Mouse (Mus musculus): Measurements from ENCODE around the gene Zfp36l2. TPM values are rescaled to one million over a fixed set of nuclear protein-coding genes. Genes with fewer than 3 reads are reported as not detected.
A peak's percentile ranks its signal among the peaks of the same experiment; 100 is the strongest.

Zfp36l2 gene
- polyA plus RNA-seq, 1 experiment from 2014 or later, result 21.3 TPM

GRCm38 (mm10) chr17:84217696-84218095 is 29.9 kb upstream of the Zfp36l2 start:
- H3K27me3 ChIP-seq, result no peaks in the 10 kb centered on the region
- H3K36me3 ChIP-seq, result peaks cover 53% of the 10 kb centered on the region
- H3K4me3 ChIP-seq, result no peak overlapping the region
- H3K9me3 ChIP-seq, result no peaks in the 10 kb centered on the region
- no peak overlapping the region for H3K4me2 ChIP-seq
- H3K27ac ChIP-seq, result no peak overlapping the region
- no peak overlapping the region for H3K9ac ChIP-seq
- no peaks in the 10 kb centered on the region for H3K4me1 ChIP-seq
- WGBS, result 79% methylated on average over 3 of the region's 3 CpGs
- ATAC-seq (ENCODE audit: insufficient number of reproducible peaks, insufficient read depth, low FRiP score, low TSS enrichment, low read depth), result no peak

GRCm38 (mm10) chr17:84215264-84215960 is 27.7 kb upstream of the Zfp36l2 start:
- H3K9me3 ChIP-seq, result no peaks in the 10 kb centered on the region
- no peak for ATAC-seq (ENCODE audit: insufficient number of reproducible peaks, insufficient read depth, low FRiP score, low TSS enrichment, low read depth)
- H3K4me1 ChIP-seq, result no peaks in the 10 kb centered on the region
- no peak overlapping the region for H3K4me3 ChIP-seq
- peaks cover 38% of the 10 kb centered on the region for H3K36me3 ChIP-seq
- H3K4me2 ChIP-seq, result no peak overlapping the region
- no peaks in the 10 kb centered on the region for H3K27me3 ChIP-seq
- no peak overlapping the region for H3K9ac ChIP-seq
- H3K27ac ChIP-seq, result no peak overlapping the region
- WGBS, result 91% methylated on average over 6 of the region's 6 CpGs

GRCm38 (mm10) chr17:84213464-84213863 is 25.7 kb upstream of the Zfp36l2 start:
- Histone ChIP-seq H3K4me1 (no peaks in the 10 kb centered on the region), H3K36me3 (peaks cover 25% of the 10 kb centered on the region), H3K4me3 (no peak overlapping the region), H3K9me3 (no peaks in the 10 kb centered on the region), H3K4me2 (no peak overlapping the region), H3K9ac (no peak overlapping the region), H3K27ac (no peak overlapping the region), H3K27me3 (no peaks in the 10 kb centered on the region)
- ATAC-seq (ENCODE audit: insufficient number of reproducible peaks, insufficient read depth, low FRiP score, low TSS enrichment, low read depth), result no peak
- 81% methylated on average over 3 of the region's 3 CpGs for WGBS

DNA sequence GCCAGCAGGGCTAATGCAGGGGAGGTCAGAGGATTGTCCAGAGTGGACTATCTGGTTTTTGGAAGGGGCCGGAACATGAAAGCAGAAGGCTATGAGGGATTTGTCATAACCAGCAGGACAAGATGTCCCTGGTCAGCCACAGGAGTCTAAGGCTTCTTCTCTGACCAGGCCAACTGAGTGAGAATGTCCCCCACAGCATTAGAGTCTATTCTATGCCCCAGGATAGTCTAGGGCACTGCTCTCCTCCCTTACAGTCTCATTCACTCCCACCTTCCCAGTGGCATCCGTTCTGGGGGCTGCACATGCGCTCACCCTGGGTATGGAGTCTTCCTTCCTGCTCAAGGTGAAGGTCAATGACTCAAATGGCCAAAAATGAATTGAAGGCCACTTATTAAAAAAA is 19.9 kb upstream of the Zfp36l2 start:
- H3K4me2 ChIP-seq, result no peak overlapping the region
- WGBS, result 91% methylated on average over 3 of the region's 3 CpGs
- no peaks in the 10 kb centered on the region for H3K9me3 ChIP-seq
- no peak overlapping the region for H3K9ac ChIP-seq
- H3K27me3 ChIP-seq, result no peaks in the 10 kb centered on the region
- no peak overlapping the region for H3K27ac ChIP-seq
- H3K4me3 ChIP-seq, result no peak overlapping the region
- peaks cover 18% of the 10 kb centered on the region for H3K36me3 ChIP-seq
- H3K4me1 ChIP-seq, result peaks cover 29% of the 10 kb centered on the region
- ATAC-seq (ENCODE audit: insufficient number of reproducible peaks, insufficient read depth, low FRiP score, low TSS enrichment, low read depth), result no peak

DNA sequence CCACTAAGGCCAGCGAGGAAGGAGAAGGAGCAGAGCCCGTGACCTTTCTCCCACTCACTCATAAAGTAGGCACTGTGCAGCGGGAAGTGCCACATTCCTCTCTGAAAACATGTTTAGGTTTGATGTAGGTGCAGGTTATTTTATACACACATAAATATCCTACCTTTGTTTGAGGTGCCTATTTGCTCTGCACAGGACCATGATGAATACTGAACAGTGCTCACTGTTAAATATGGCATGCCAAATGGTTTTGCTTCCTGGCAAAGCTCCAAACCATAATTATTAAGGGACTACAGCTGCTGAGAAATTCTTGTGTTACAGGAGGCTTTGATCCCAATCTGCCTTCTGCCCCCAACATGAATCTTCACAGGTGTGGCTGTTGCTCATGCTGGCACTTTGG is 18.5 kb upstream of the Zfp36l2 start:
- Histone ChIP-seq H3K36me3 (peaks cover 18% of the 10 kb centered on the region), H3K4me3 (no peak overlapping the region), H3K4me2 (no peak overlapping the region), H3K9ac (no peak overlapping the region), H3K27me3 (no peaks in the 10 kb centered on the region), H3K9me3 (no peaks in the 10 kb centered on the region), H3K4me1 (peaks cover 29% of the 10 kb centered on the region), H3K27ac (peak overlapping the region; percentile 68)
- no peak for ATAC-seq (ENCODE audit: insufficient number of reproducible peaks, insufficient read depth, low FRiP score, low TSS enrichment, low read depth)
- WGBS, result 82% methylated on average over 3 of the region's 3 CpGs

GRCm38 (mm10) chr17:84204962-84205361 is 17.2 kb upstream of the Zfp36l2 start:
- H3K9me3 ChIP-seq, result no peaks in the 10 kb centered on the region
- H3K4me1 ChIP-seq, result peaks cover 29% of the 10 kb centered on the region
- no peaks in the 10 kb centered on the region for H3K27me3 ChIP-seq
- WGBS, result 62% methylated on average over 5 of the region's 5 CpGs
- H3K4me3 ChIP-seq, result no peak overlapping the region
- no peak overlapping the region for H3K9ac ChIP-seq
- H3K27ac ChIP-seq, result 0 out of 2 replicates have a peak overlapping the region, but pooled peaks have one; percentile 7
- H3K4me2 ChIP-seq, result no peak overlapping the region
- ATAC-seq (ENCODE audit: insufficient number of reproducible peaks, insufficient read depth, low FRiP score, low TSS enrichment, low read depth), result no peak
- peaks cover 11% of the 10 kb centered on the region for H3K36me3 ChIP-seq

DNA sequence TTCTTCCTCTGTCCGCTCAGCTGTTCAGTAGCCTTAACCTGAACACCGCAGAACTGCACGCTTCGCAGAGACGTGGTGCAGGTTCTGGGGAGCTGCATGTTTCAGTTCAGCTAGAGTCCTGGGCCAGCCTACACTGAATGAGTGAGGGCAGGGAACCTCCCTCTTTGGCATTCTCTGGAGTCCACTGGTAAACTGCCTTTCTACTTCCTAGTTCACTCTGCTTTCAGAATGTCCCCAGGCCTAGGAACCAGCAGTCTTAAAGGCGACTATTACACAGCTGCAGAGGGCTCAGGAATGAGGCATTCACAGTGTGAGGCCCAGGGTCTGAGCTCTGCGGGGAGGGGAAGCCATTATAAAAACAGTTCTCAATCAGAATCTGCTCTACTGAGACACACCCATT is 15.6 kb upstream of the Zfp36l2 start:
- Histone ChIP-seq H3K36me3 (peaks cover 14% of the 10 kb centered on the region), H3K27me3 (no peaks in the 10 kb centered on the region), H3K9me3 (no peaks in the 10 kb centered on the region), H3K4me3 (no peak overlapping the region), H3K9ac (no peak overlapping the region), H3K27ac (peak overlapping the region; percentile 48), H3K4me1 (peaks cover 29% of the 10 kb centered on the region), H3K4me2 (no peak overlapping the region)
- ATAC-seq (ENCODE audit: insufficient number of reproducible peaks, insufficient read depth, low FRiP score, low TSS enrichment, low read depth), result no peak
- WGBS, result 63% methylated on average over 7 of the region's 7 CpGs

DNA sequence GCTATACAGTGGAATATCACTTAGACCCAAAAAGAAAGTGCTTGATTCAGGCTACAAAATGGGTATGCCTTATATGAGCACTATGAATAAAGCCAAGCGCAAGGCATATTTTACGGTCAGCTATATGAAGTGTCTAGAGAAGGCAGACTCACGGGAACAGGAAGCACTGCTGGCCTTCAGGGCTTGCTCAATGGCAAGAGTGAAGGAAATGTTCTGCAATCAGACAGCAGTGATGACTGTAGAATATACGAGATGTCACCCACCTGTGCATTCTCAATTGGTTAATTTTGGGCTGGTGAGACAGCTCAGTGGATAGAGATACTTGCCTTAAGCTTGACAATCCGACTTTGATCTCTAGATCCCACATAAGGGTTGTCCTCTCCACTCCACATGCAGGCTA is 13.4 kb upstream of the Zfp36l2 start:
- no peak overlapping the region for H3K27ac ChIP-seq
- H3K36me3 ChIP-seq, result peaks cover 11% of the 10 kb centered on the region
- no peak overlapping the region for H3K9ac ChIP-seq
- H3K4me3 ChIP-seq, result no peak overlapping the region
- ATAC-seq (ENCODE audit: insufficient number of reproducible peaks, insufficient read depth, low FRiP score, low TSS enrichment, low read depth), result no peak
- 93% methylated on average over 5 of the region's 5 CpGs for WGBS
- no peak overlapping the region for H3K4me2 ChIP-seq
- H3K27me3 ChIP-seq, result no peaks in the 10 kb centered on the region
- peaks cover 30% of the 10 kb centered on the region for H3K4me1 ChIP-seq
- no peaks in the 10 kb centered on the region for H3K9me3 ChIP-seq

DNA sequence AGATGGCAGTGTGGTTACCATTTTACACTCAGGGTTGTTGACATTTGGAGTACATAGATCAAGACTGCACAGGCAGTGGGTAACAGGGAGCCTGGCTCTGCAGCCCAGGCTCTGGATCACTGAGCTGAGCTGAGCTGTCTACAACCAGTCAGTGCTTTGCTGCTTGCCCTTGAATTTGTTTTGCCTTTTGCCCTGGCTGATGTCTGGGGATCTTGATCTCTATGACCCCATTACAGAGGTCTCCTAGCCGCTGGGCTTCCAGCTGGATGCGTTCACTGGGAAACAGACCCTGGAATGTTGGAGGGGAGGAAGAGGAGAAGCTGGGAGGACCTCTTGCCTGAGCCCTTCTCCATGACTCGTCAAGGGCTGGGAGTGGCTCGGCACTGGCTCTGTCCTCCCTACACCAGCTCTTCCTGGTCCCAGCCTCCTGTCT is 10.2 kb upstream of the Zfp36l2 start:
- H3K4me2 ChIP-seq, result no peak overlapping the region
- peaks cover 20% of the 10 kb centered on the region for H3K4me1 ChIP-seq
- no peak overlapping the region for H3K9ac ChIP-seq
- ATAC-seq (ENCODE audit: insufficient number of reproducible peaks, insufficient read depth, low FRiP score, low TSS enrichment, low read depth), result no peak
- peaks cover 8% of the 10 kb centered on the region; the same call in 1 of the 2 replicates for H3K36me3 ChIP-seq
- H3K9me3 ChIP-seq, result no peaks in the 10 kb centered on the region
- no peak overlapping the region for H3K27ac ChIP-seq
- H3K27me3 ChIP-seq, result no peaks in the 10 kb centered on the region
- 28% methylated on average over 4 of the region's 4 CpGs for WGBS
- no peak overlapping the region for H3K4me3 ChIP-seq

- H3K4me2 ChIP-seq, result no peak overlapping the region
- no peak overlapping the region for H3K9ac ChIP-seq
- no peaks in the 10 kb centered on the region for H3K9me3 ChIP-seq
- H3K36me3 ChIP-seq, result peaks cover 20% of the 10 kb centered on the region
- H3K4me1 ChIP-seq, result peaks cover 18% of the 10 kb centered on the region
- no peak overlapping the region for H3K4me3 ChIP-seq
- H3K27me3 ChIP-seq, result no peaks in the 10 kb centered on the region
- no peak overlapping the region for H3K27ac ChIP-seq
- no peak for ATAC-seq (ENCODE audit: insufficient number of reproducible peaks, insufficient read depth, low FRiP score, low TSS enrichment, low read depth)
Measured at GRCm38 (mm10) chr17:84196329-84196728, 8.6 kb upstream of the Zfp36l2 start.

- no peak overlapping the region for H3K4me2 ChIP-seq
- peaks cover 22% of the 10 kb centered on the region for H3K4me1 ChIP-seq
- H3K9ac ChIP-seq, result no peak overlapping the region
- 78% methylated on average over 3 of the region's 3 CpGs for WGBS
- ATAC-seq (ENCODE audit: insufficient number of reproducible peaks, insufficient read depth, low FRiP score, low TSS enrichment, low read depth), result no peak
- no peak overlapping the region for H3K4me3 ChIP-seq
- H3K27me3 ChIP-seq, result no peaks in the 10 kb centered on the region
- H3K36me3 ChIP-seq, result peaks cover 20% of the 10 kb centered on the region
- H3K27ac ChIP-seq, result no peak overlapping the region
- no peaks in the 10 kb centered on the region for H3K9me3 ChIP-seq
Measured at GRCm38 (mm10) chr17:84195835-84196234, 8.1 kb upstream of the Zfp36l2 start.

- Histone ChIP-seq H3K27me3 (no peaks in the 10 kb centered on the region), H3K4me3 (no peak overlapping the region), H3K4me2 (no peak overlapping the region), H3K4me1 (peaks cover 30% of the 10 kb centered on the region), H3K36me3 (peaks cover 20% of the 10 kb centered on the region), H3K27ac (no peak overlapping the region), H3K9ac (no peak overlapping the region), H3K9me3 (no peaks in the 10 kb centered on the region)
- 38% methylated on average over 4 of the region's 4 CpGs for WGBS
- ATAC-seq (ENCODE audit: insufficient number of reproducible peaks, insufficient read depth, low FRiP score, low TSS enrichment, low read depth), result no peak
Measured at GRCm38 (mm10) chr17:84195003-84195395, 7.3 kb upstream of the Zfp36l2 start.

All from embryonic facial prominence, embryonic 13.5 days (tissue).